19 mouse cellular contexts compared by ENCODE assay signal in the genomic region with DNA sequence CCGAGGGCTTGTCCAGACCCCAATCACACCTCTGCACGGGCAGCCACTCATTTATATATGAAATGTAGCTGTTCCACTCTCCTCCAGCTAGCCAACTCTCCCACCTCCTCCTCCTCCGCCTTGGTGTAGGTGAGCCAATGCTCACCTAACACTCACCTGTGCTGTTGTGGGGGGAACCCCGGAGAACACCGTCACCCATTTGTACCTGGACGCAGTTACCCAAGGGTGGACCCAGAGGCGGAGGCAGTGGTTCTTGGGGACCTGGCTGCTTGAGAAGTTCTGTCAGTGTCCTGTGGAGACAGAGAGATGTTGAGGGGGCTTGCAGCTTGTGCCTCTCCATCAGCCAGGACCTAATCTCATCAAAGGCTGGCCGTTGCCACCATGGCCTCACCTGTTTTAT. TPM values are rescaled to one million over a fixed set of nuclear protein-coding genes. Genes with fewer than 3 reads are reported as not detected.
A peak's percentile ranks its signal among the peaks of the same experiment; 100 is the strongest.
DNase-seq lines count a peak whose midpoint lies in the region; TF ChIP-seq lines count a peak whose summit lies in the region.
"Had no signal": no experiment of that assay in that cellular context is flagged by ENCODE, and none has a peak within 500 bp of the region (broad histone marks: within the 10 kb centered on the region; RNA-seq: fewer than 3 reads in every experiment).

No protein-coding gene starts in this region.

- no peak for TF ChIP-seq POLR2A in CH12.LX (IDR thresholded peaks at IDR 0.05; ENCODE audit: low read depth, low read length)
- TF ChIP-seq POLR2A in olfactory bulb, adult 2 months (IDR thresholded peaks at IDR 0.05; ENCODE audit: insufficient read depth, low read depth, low read length), result no peak

- no peak for TF ChIP-seq RAD21 in CH12.LX (IDR thresholded peaks at IDR 0.05; ENCODE audit: low read depth, low read length)

- no peak overlapping the region for H3K9ac ChIP-seq in CH12.LX (ENCODE audit: insufficient read depth, low read depth)
- H3K9ac ChIP-seq: embryonic facial prominence, embryonic 13.5 days; embryonic facial prominence, embryonic 15.5 days; forebrain, embryonic 12.5 days had no signal

- peak; percentile 56 for DNase-seq in cerebellum, adult 9-10 months
- no peak for DNase-seq in cerebellum, postnatal 4 days (ENCODE audit: low spot score in 2 of 2)
- no peak for DNase-seq in CH12.LX (ENCODE audit: extremely low read depth)
- DNase-seq in heart, postnatal 10 days, result no peak
- DNase-seq: adrenal gland, adult 2 months; adrenal gland, postnatal 10 days; adrenal gland, postnatal 25 days; B cell, adult 2 months; cerebellum, adult 11 months; embryo, embryonic 11 days had no signal

- WGBS in olfactory bulb, adult 2 months, result 76% methylated on average over 8 of the region's 8 CpGs

- H3K4me1 ChIP-seq in CH12.LX (ENCODE audit: control insufficient read depth in 1 of 2, insufficient read depth in 2 of 2), result peaks cover 12 to 54% of the 10 kb centered on the region in 2 experiments; a peak in 3 of 4 replicates
- H3K4me1 ChIP-seq in olfactory bulb, adult 2 months (ENCODE audit: control insufficient read depth, insufficient read depth, low read length), result peaks cover 60% of the 10 kb centered on the region

- peaks cover 47 to 69% of the 10 kb centered on the region in 2 experiments for H3K36me3 ChIP-seq in CH12.LX (replicated peaks in 1 of 2; ENCODE audit: control insufficient read depth in 1 of 2, insufficient read depth in 1 of 2, low read length in 1 of 2)

- peaks cover 54% of the 10 kb centered on the region for H3K79me2 ChIP-seq in CH12.LX (replicated peaks; ENCODE audit: control insufficient read depth, extremely low read depth, insufficient read depth, poor library complexity, severe bottlenecking)

- no peak overlapping the region for H3K4me2 ChIP-seq in CH12.LX (ENCODE audit: insufficient read depth, low read depth, poor library complexity, severe bottlenecking)
- H3K4me2 ChIP-seq: embryonic facial prominence, embryonic 13.5 days; embryonic facial prominence, embryonic 15.5 days; forebrain, embryonic 12.5 days had no signal

- dilution Hi-C loops in CH12.LX (cut with MboI; ENCODE audit: extremely low pct_ligation_motif_present, extremely low pct_unique_long_range_greater_than_20kb, low sequenced_read_pairs), result no loop called here

- in situ Hi-C loops in CH12.LX (cut with MboI; ENCODE audit: low pct_ligation_motif_present, low pct_unique_long_range_greater_than_20kb, low sequenced_read_pairs), result no loop called here

- no peak overlapping the region for H3K27ac ChIP-seq in CH12.LX (ENCODE audit: insufficient read depth, low read depth)
- peak overlapping the region; percentile 12; the same call in 1 of the 2 replicates for H3K27ac ChIP-seq in olfactory bulb, adult 2 months (ENCODE audit: insufficient read depth, low read depth, low read length)
- H3K27ac ChIP-seq: embryonic facial prominence, embryonic 13.5 days; embryonic facial prominence, embryonic 15.5 days; forebrain, embryonic 10.5 days; forebrain, embryonic 12.5 days had no signal

- intact Hi-C loops in heart, postnatal 10 days (cut with DNase I), result no loop called here

- peaks cover 9% of the 10 kb centered on the region for H3K9me3 ChIP-seq in CH12.LX (replicated peaks; ENCODE audit: low read length)
- H3K9me3 ChIP-seq: embryonic facial prominence, embryonic 13.5 days; embryonic facial prominence, embryonic 15.5 days; forebrain, embryonic 10.5 days; forebrain, embryonic 12.5 days had no signal

- TF ChIP-seq EP300 in CH12.LX (IDR thresholded peaks at IDR 0.05; ENCODE audit: low read length), result no peak

- TF ChIP-seq CTCF in CH12.LX (conservative IDR thresholded peaks at IDR 0.05 in 1 of 2, IDR thresholded peaks at IDR 0.05 in 1 of 2; ENCODE audit: low read depth in 2 of 2, low read length in 2 of 2), result no peak
- TF ChIP-seq CTCF in olfactory bulb, adult 2 months (IDR thresholded peaks at IDR 0.05; ENCODE audit: insufficient read depth, low read depth, low read length), result no peak

- no peaks in the 10 kb centered on the region for H3K27me3 ChIP-seq in CH12.LX (replicated peaks)

- no peak overlapping the region for H3K4me3 ChIP-seq in CH12.LX (replicated peaks in 1 of 3; ENCODE audit: low read depth in 2 of 3, low read length in 2 of 3, poor library complexity in 1 of 3)
- H3K4me3 ChIP-seq in olfactory bulb, adult 2 months (ENCODE audit: insufficient read depth, low read depth, low read length), result peak overlapping the region; percentile 21
- H3K4me3 ChIP-seq: embryonic facial prominence, embryonic 13.5 days; embryonic facial prominence, embryonic 15.5 days; erythroblast, embryonic 14.5 days; forebrain, embryonic 10.5 days; forebrain, embryonic 12.5 days had no signal

TF ChIP-seq in CH12.LX, 34 proteins besides CTCF, POLR2A, EP300 and RAD21:
- TF ChIP-seq MYC (IDR thresholded peaks at IDR 0.05; ENCODE audit: low read depth, low read length), result no peak
- TF ChIP-seq POLR2AphosphoS2 (IDR thresholded peaks at IDR 0.05; ENCODE audit: low read depth, low read length), result peak; percentile 57; the same call in 1 of the 2 replicates

RNA-seq across cellular contexts. Expression of gene Shisa8, which starts 4.3 kb away (rescaled TPM):
- 152 and 159 TPM in 2 replicates for total RNA-seq in CH12.LX (2012; rRNA removed)
- total RNA-seq in CH12.LX (2014; rRNA removed), result 94.6 and 103 TPM in 2 replicates
- polyA plus RNA-seq in CH12.LX (2012; ENCODE audit: insufficient read length, low read depth), result 64.2 and 83.4 TPM in 2 replicates
- not detected in 2 replicates for polyA plus RNA-seq in olfactory bulb, adult 2 months (2012; ENCODE audit: insufficient read depth, insufficient read length, low replicate concordance, missing spikeins)
- under 1 TPM in 1 of 2 experiments, not detected in 1; 0.36 TPM for total RNA-seq in heart, postnatal 10 days (2021)
- total RNA-seq: MEL had no signal
- polyA plus RNA-seq: CD4-positive, CD25-positive, alpha-beta regulatory T cell, adult 4 months had no signal

RNA-seq across cellular contexts. Expression of gene Tnfrsf13c, which starts 15.9 kb away (rescaled TPM):
- 287 and 334 TPM in 2 replicates for total RNA-seq in CH12.LX (2012; rRNA removed)
- 188 and 204 TPM in 2 replicates for total RNA-seq in CH12.LX (2014; rRNA removed)
- 219 and 257 TPM in 2 replicates for polyA plus RNA-seq in CH12.LX (2012; ENCODE audit: insufficient read length, low read depth)
- polyA plus RNA-seq in olfactory bulb, adult 2 months (2012; ENCODE audit: insufficient read depth, insufficient read length, low replicate concordance, missing spikeins), result not detected in 2 replicates
- total RNA-seq in heart, postnatal 10 days (2021), result under 1 TPM; 0.27 to 0.69 TPM
- total RNA-seq: adrenal gland, adult 2 months had no signal
- polyA plus RNA-seq: forebrain, embryonic 10.5 days had no signal

RNA-seq across cellular contexts. Expression of gene Cenpm, which starts 36.2 kb away (rescaled TPM):
- total RNA-seq in CH12.LX (2012; rRNA removed), result 31.5 and 34.2 TPM in 2 replicates
- 17.1 and 22.8 TPM in 2 replicates for total RNA-seq in CH12.LX (2014; rRNA removed)
- 39.6 and 44.0 TPM in 2 replicates for polyA plus RNA-seq in CH12.LX (2012; ENCODE audit: insufficient read length, low read depth)
- not detected in 2 replicates for polyA plus RNA-seq in olfactory bulb, adult 2 months (2012; ENCODE audit: insufficient read depth, insufficient read length, low replicate concordance, missing spikeins)
- total RNA-seq in heart, postnatal 10 days (2021), result 1 to 10 TPM; 6.6 to 7.8 TPM

RNA-seq across cellular contexts. Expression of gene 1500009C09Rik, which starts 43.9 kb away (rescaled TPM):
- total RNA-seq in CH12.LX (2012; rRNA removed) (not detected in 2 replicates), CH12.LX (2014; rRNA removed) (not detected in 2 replicates)
- polyA plus RNA-seq in CH12.LX (2012; ENCODE audit: insufficient read length, low read depth), result not detected in 2 replicates
- not detected in 2 replicates for polyA plus RNA-seq in olfactory bulb, adult 2 months (2012; ENCODE audit: insufficient read depth, insufficient read length, low replicate concordance, missing spikeins)
- total RNA-seq in heart, postnatal 10 days (2021), result not detected
- total RNA-seq: adrenal gland, postnatal 25 days; common myeloid progenitor, adult 5-6 weeks; MEL had no signal
- polyA plus RNA-seq: CD4-positive, CD25-positive, alpha-beta regulatory T cell, adult 4 months; embryonic facial prominence, embryonic 15.5 days; erythroblast, embryonic 14.5 days; forebrain, embryonic 10.5 days had no signal

Comparison
In these comparisons a context has a peak if more than half of its experiments do, and no peak if none do; other contexts are left out.
1. RNA of gene Shisa8, which starts 4.3 kb away (total RNA-seq): 94.6 to 159 TPM in CH12.LX; 0.36 TPM in heart, postnatal 10 days; every median in the first group is over 10 times any median in the second.
2. RNA of gene Tnfrsf13c, which starts 15.9 kb away (total RNA-seq): 188 to 334 TPM in CH12.LX; 0.27 to 0.69 TPM in heart, postnatal 10 days; every median in the first group is over 100 times any median in the second.